Mouse (Mus musculus) heart, adult 8-10 months (tissue): ENCODE results near the gene Dennd1c. TPM values are rescaled to one million over a fixed set of nuclear protein-coding genes. Genes with fewer than 3 reads are reported as not detected.
A peak's percentile ranks its signal among the peaks of the same experiment; 100 is the strongest.

Experiments
- DNase-seq: peaks from one replicate; pipeline ENCODE4 v3.0.0; 2022; ENCODE audit warnings: low spot score
- total RNA-seq, 4 experiments: library from RNA; stranded (reverse); gene quantifications; 2 replicates each; pipeline ENCODE4 v1.2.4; 2022

Dennd1c gene
- 1 to 10 TPM in 2 of 4 experiments, under 1 TPM in 2; 0.90 to 1.6 (median 1.2) TPM for total RNA-seq

- DNase-seq: no peak
These were observed at the start of gene Dennd1c for GRCm38 (mm10) chr17:57078336-57078735. TSS of gene Dennd1c (minus strand) at chr17:57078514.

- no peak for DNase-seq
These were observed 47.7 kb upstream of the Dennd1c start for GRCm38 (mm10) chr17:57125853-57126622.

GRCm38 (mm10) chr17:57124792-57125191 lies 46.5 kb upstream of the Dennd1c start:
- DNase-seq: no peak

GRCm38 (mm10) chr17:57123192-57124118 lies 45.1 kb upstream of the Dennd1c start:
- DNase-seq: no peak

GRCm38 (mm10) chr17:57121856-57122255 lies 43.5 kb upstream of the Dennd1c start:
- DNase-seq: no peak

GRCm38 (mm10) chr17:57118524-57119349 lies 40.4 kb upstream of the Dennd1c start:
- DNase-seq: peak; percentile 4

GRCm38 (mm10) chr17:57116801-57117200 lies 38.5 kb upstream of the Dennd1c start:
- DNase-seq: no peak

GRCm38 (mm10) chr17:57112768-57113474 lies 34.6 kb upstream of the Dennd1c start:
- DNase-seq: peak; percentile 49

- DNase-seq: no peak
These were observed 31.7 kb upstream of the Dennd1c start for GRCm38 (mm10) chr17:57110005-57110404.

GRCm38 (mm10) chr17:57108666-57109171 lies 30.4 kb upstream of the Dennd1c start:
- DNase-seq: no peak

GRCm38 (mm10) chr17:57108040-57108665 lies 29.8 kb upstream of the Dennd1c start:
- DNase-seq: no peak

- DNase-seq: no peak
These were observed 28.8 kb upstream of the Dennd1c start for GRCm38 (mm10) chr17:57107064-57107463.

GRCm38 (mm10) chr17:57106035-57106368 lies 27.7 kb upstream of the Dennd1c start:
- DNase-seq: no peak

- DNase-seq: no peak
These were observed 27.1 kb upstream of the Dennd1c start, which contains the start of gene Tnfsf9 for GRCm38 (mm10) chr17:57105181-57106034. TSS of gene Tnfsf9 (plus strand) at chr17:57105325.

GRCm38 (mm10) chr17:57104496-57104895 lies 26.2 kb upstream of the Dennd1c start:
- DNase-seq: no peak

GRCm38 (mm10) chr17:57102276-57102675 lies 24.0 kb upstream of the Dennd1c start:
- no peak for DNase-seq

- DNase-seq: no peak
These were observed 21.5 kb upstream of the Dennd1c start for GRCm38 (mm10) chr17:57099629-57100325.

- DNase-seq: no peak
These were observed 20.0 kb upstream of the Dennd1c start for GRCm38 (mm10) chr17:57098321-57098720.

- DNase-seq: peak; percentile 82
These were observed 18.3 kb upstream of the Dennd1c start for GRCm38 (mm10) chr17:57096623-57096920.
